Mouse (Mus musculus) brain, embryonic 14.5 days (tissue): Measurements from ENCODE around the gene Cfap43.

Experiments used
- CTCF ChIP-seq: fragments of 200-500 bp; IDR thresholded peaks from 2 replicates; pipeline ENCODE4 v1.5.1; 2012; ENCODE audit warnings: inconsistent platforms, mild to moderate bottlenecking, moderate library complexity, borderline replicate concordance; ENCODE audit not compliant: insufficient read depth, insufficient read length; ENCODE audit errors: extremely low read depth
- POLR2A ChIP-seq: fragments of 200-500 bp; IDR thresholded peaks from 2 replicates; pipeline ENCODE4 v1.6.1; 2012; ENCODE audit warnings: mild to moderate bottlenecking, inconsistent platforms, borderline replicate concordance; ENCODE audit not compliant: poor library complexity, insufficient read depth, insufficient read length, severe bottlenecking; ENCODE audit errors: extremely low read depth

DNA sequence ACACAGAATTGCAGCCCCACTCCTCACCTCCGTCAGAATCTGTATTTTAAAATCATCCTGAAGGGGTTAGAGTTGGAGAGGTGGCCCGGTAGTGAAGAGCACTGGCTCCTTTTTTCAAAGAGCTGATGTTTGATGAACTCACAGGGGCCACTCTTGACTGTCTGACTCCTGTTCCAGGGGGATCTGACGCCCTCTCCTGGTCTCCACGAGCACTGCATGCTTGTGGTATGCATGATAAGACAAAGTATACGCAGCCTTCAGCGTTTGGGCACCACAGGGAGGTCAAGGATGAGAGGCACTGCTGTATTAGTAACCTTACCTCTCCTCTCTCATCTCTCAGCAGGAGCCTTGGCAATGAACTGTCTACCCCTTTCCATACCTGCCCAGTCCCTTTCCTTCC is 19.1 kb downstream of the Cfap43 start:
- no peak for TF ChIP-seq POLR2A
- TF ChIP-seq CTCF, result no peak
